Mouse (Mus musculus): ENCODE data around the gene Rpl3l. TPM values are rescaled to one million over a fixed set of nuclear protein-coding genes. Genes with fewer than 3 reads are reported as not detected.

Rpl3l gene
- total RNA-seq, 2 experiments from 2014 or later: 743 to 791 TPM

- intact Hi-C loops (cut with DNase I): no loop called here
- no peak for DNase-seq
Observed at GRCm38 (mm10) chr17:24737135-24737810, 9.7 kb downstream of the Rpl3l start.

- no peak for DNase-seq
- intact Hi-C loops (cut with DNase I): no loop called here
Observed at GRCm38 (mm10) chr17:24738238-24738637, 10.6 kb downstream of the Rpl3l start.

DNA sequence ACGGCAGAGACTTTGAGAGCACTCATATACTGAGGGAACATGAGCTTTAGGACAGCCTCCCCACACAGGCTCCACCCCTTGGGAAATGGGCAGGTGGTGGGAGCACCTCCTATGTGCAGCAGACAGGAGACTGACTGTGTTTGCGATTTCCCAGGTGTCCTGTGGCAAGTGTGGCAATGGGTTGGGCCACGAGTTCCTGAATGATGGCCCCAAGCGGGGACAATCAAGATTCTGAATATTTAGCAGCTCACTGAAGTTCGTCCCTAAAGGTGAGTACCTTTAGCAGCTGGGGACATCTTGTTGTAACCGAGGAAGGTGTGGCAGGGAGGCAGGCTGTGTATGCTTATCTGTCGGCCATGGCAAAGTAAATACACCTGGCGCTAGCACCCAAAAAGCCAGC is 12.3 kb downstream of the Rpl3l start:
- intact Hi-C loops (cut with DNase I): loop anchor here (5.0 kb wide), 1 partner anchor 162 kb away; no protein-coding TSS in a partner anchor
- DNase-seq: no peak

- intact Hi-C loops (cut with DNase I): loop anchor here (5.0 kb wide), 1 partner anchor 160 kb away; no protein-coding TSS in a partner anchor
- no peak for DNase-seq
Observed at GRCm38 (mm10) chr17:24742307-24742706, 14.7 kb downstream of the Rpl3l start.

DNA sequence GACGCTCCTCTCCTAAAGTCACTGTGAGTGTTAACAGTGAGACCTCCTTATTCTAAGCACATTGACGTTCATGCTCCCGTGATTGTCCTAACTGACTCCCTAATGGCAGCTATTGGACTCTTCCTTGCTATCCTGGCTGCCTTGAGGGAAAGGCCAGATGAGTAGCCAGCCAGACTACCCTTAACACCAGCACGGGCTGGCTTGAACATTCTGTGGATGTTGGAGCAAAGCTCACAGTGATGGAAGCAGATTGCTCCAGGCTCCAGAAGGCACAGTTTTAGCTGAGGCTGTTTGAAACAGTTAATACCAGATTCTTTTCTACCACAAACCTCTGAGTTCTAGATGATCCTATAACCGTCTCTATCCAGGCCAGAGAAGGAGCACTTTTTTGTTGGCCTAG is 16.3 kb downstream of the Rpl3l start:
- no peak for DNase-seq
- intact Hi-C loops (cut with DNase I): loop anchor here (5.0 kb wide), 1 partner anchor 158 kb away; no protein-coding TSS in a partner anchor

- intact Hi-C loops (cut with DNase I): loop anchor here (5.0 kb wide), 1 partner anchor 158 kb away; no protein-coding TSS in a partner anchor
- no peak for DNase-seq
Observed at GRCm38 (mm10) chr17:24744381-24744780, 16.8 kb downstream of the Rpl3l start.

- peak; percentile 55 to 80 for DNase-seq
- intact Hi-C loops (cut with DNase I): loop anchor here (2.0 to 5.0 kb wide), 2 partner anchors 73 to 136 kb away; no protein-coding TSS in a partner anchor
Observed at GRCm38 (mm10) chr17:24745526-24746497, 18.2 kb downstream of the Rpl3l start.

- intact Hi-C loops (cut with DNase I): loop anchor here (2.0 to 5.0 kb wide), 2 partner anchors 72 to 135 kb away; no protein-coding TSS in a partner anchor
- DNase-seq: no peak
Observed at GRCm38 (mm10) chr17:24746986-24747385, 19.4 kb downstream of the Rpl3l start.

GRCm38 (mm10) chr17:24751528-24751927 is 23.9 kb downstream of the Rpl3l start:
- intact Hi-C loops (cut with DNase I): no loop called here
- no peak for DNase-seq

GRCm38 (mm10) chr17:24752415-24753394 is 25.1 kb downstream of the Rpl3l start, which contains the start of gene Hs3st6:
Gene Hs3st6 (plus strand): TSS chr17:24752988.
- DNase-seq: no peak
- intact Hi-C loops (cut with DNase I): no loop called here

DNA sequence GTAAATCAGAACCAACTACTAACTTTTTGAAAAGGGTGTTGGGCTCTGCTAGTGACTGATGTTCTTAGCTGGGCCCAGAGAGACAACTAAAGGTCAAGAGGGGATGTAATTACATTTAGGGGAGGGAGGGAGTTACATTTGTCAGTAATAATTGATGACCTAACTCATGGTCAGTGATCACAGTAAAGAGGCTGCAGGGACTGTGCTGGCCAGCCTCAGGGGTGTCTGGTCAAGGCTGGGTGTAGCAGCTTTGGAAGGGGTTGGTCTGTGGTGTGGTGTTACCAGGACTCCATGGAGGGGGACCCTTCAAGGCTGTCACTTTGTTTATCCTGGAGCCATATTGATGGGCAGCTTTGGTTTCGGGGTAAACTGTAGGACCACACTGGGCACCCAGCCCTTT is 29.8 kb downstream of the Rpl3l start:
- no peak for DNase-seq
- intact Hi-C loops (cut with DNase I): no loop called here

- no peak for DNase-seq
- intact Hi-C loops (cut with DNase I): no loop called here
Observed at GRCm38 (mm10) chr17:24761121-24761520, 33.5 kb downstream of the Rpl3l start.

GRCm38 (mm10) chr17:24765016-24765905 is 37.6 kb downstream of the Rpl3l start:
- no peak for DNase-seq
- intact Hi-C loops (cut with DNase I): no loop called here

DNA sequence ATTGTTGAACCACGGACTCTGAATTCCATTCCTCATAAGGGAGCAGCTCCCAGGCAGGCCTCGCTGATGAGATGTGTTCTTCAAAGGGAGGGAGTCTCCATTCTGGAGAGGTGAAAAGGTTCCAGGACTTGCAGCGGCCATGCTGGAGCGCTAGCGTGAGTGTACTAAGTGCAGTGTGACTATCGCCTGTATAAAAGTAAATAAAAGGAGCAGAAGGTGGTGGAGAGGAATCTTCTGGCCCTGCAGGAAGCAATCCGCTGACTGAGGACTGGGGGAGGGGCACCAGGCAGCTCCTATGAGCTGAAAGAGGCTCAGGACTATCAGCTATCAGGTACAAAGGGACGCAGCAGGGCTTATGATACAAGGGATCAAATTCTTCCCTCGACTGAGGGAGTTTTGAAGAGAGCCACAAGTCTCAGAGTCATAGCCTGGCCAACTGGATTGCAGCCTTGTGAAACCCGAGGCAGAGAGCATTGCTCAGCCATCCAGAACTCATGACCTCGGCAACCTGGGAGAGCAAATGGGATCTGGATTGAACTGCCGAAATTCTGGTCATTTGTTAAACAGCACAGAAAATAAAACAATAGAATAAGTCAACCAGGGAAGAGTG is 38.8 kb downstream of the Rpl3l start:
- DNase-seq: no peak
- intact Hi-C loops (cut with DNase I): no loop called here

DNA sequence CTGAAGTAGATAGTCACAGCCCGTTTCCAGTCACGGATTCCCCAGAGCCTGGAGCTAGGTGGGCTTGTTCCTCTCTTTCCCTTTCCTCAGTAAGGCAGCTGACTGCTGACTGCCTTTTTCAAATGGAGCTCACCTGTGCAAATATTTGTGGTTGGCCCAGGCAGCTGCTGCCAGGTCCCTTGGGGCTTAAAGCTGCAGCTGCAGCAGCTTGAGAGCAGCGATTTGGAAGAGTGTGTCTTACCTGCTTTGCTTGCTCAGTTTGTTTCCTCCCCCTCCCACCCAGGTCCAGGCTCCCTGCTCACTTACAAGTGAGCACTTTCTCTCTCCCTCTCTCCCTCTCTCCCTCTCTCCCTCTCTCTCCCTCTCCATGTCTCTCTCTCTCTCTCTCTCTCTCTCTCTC is 41.5 kb downstream of the Rpl3l start:
- DNase-seq: no peak
- intact Hi-C loops (cut with DNase I): no loop called here

DNA sequence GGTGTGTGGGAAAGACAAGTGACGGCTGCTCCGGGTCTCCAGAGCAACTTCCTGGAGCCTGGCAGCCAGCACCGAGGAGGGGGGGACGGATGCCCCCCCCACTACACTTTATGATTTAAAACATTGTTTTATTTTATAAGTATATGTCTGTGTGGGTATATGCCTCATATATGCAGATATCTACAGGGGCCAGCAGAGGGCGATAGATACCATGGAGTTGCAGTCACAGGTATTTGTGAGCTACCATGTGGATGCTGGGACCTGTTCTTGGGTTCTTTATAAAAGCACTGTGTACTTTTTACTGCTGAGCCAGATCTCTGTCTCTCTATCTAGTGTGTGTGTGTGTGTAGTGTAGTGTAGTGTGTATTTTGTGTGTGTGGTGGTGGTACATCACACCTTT is 45.6 kb downstream of the Rpl3l start:
- intact Hi-C loops (cut with DNase I): no loop called here
- DNase-seq: no peak

GRCm38 (mm10) chr17:24775173-24775572 is 47.6 kb downstream of the Rpl3l start:
- intact Hi-C loops (cut with DNase I): no loop called here
- no peak for DNase-seq

DNA sequence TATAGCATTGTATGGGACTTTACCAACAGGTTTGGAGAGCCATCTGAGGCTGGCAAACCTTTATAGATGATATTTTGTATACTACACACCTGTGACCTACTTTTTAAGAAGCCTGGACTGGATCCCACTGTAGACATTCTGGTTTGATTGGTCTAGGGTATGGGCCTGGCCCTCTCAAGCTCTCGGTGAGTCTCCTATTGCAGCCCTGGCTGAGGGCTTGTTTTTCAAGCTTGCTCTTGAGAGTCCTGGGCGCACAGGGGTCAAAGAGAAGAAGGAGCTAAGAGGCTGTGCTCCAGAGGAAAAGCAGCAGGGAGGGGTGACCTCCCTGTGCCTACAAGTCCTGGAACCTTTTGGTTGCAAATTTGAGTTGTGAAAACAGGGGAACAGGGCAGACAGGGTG is 49.5 kb downstream of the Rpl3l start:
- intact Hi-C loops (cut with DNase I): no loop called here
- DNase-seq: no peak

DNA sequence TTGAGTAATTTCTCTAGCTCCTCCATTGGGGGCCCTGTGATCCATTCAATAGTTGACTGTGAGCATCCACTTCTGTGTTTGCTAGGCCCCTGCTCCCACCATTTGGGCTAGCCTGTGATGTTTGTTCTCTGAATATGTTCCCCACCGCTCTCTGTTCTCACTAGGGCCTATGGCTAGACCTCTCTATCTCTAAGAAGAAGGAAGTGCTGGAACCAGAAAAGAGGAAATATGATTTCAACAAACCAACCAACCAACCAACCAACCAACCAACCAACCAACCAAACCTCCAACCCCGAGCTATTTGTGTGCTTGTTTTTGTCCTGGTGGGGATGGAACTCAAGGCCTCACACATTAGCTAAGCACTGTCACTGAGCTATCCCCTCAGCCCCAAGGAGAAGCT is 53.2 kb downstream of the Rpl3l start:
- DNase-seq: no peak
- intact Hi-C loops (cut with DNase I): no loop called here
